Mouse (Mus musculus) ES-Bruce4 (cell line): Measurements from ENCODE around the gene Inka1. TPM values are rescaled to one million over a fixed set of nuclear protein-coding genes. Genes with fewer than 3 reads are reported as not detected.

ENCODE experiments used
- H3K27ac ChIP-seq: 2 replicates; pipeline ENCODE4 v1.5.1; 2012; ENCODE audit warnings: low read length, inconsistent platforms; ENCODE audit not compliant: insufficient read depth
- H3K27me3 ChIP-seq: 2 replicates; pipeline ENCODE4 v1.6.1; 2012; ENCODE audit warnings: mild to moderate bottlenecking, low read length, inconsistent platforms; ENCODE audit not compliant: control insufficient read depth, poor library complexity, insufficient read depth, severe bottlenecking
- H3K36me3 ChIP-seq: 2 replicates; pipeline ENCODE4 v1.6.1; 2012; ENCODE audit warnings: inconsistent platforms, mild to moderate bottlenecking, low read length, moderate library complexity; ENCODE audit not compliant: control insufficient read depth, poor library complexity, insufficient read depth, severe bottlenecking
- H3K4me1 ChIP-seq: one replicate; pipeline ENCODE4 v1.8.1; 2011; ENCODE audit warnings: low read length; ENCODE audit not compliant: control insufficient read depth, insufficient read depth
- H3K4me3 ChIP-seq: 2 replicates; pipeline ENCODE4 v1.5.1; 2011; ENCODE audit warnings: low read depth, mild to moderate bottlenecking, low read length
- H3K9ac ChIP-seq: 2 replicates; pipeline ENCODE4 v1.6.1; 2012; ENCODE audit warnings: low read depth, mild to moderate bottlenecking, inconsistent platforms; ENCODE audit not compliant: poor library complexity, severe bottlenecking
- H3K9me3 ChIP-seq: replicated peaks from 2 replicates; pipeline ENCODE4 v1.6.1; 2012; ENCODE audit warnings: mild to moderate bottlenecking, low read length, inconsistent platforms; ENCODE audit not compliant: control insufficient read depth, poor library complexity, insufficient read depth, severe bottlenecking
- CTCF ChIP-seq: IDR thresholded peaks from one replicate; pipeline ENCODE4 v1.8.1; 2011; ENCODE audit warnings: low read depth, low read length
- EP300 ChIP-seq: IDR thresholded peaks from 2 replicates; pipeline ENCODE4 v1.6.1; 2011; ENCODE audit warnings: low read depth, low read length; ENCODE audit not compliant: insufficient read depth
- POLR2A ChIP-seq: IDR thresholded peaks from one replicate; pipeline ENCODE4 v1.8.1; 2011; ENCODE audit warnings: low read length; ENCODE audit not compliant: insufficient read depth
- polyA plus RNA-seq: library from polyadenylated mRNA; stranded (reverse); fragments of >200 nt; gene quantifications from 2 replicates; pipeline ENCODE4 v1.2.4, GENCODE M21; 2011; ENCODE audit warnings: low read depth; ENCODE audit not compliant: missing spikeins, insufficient read depth, insufficient read length

Gene Inka1
- polyA plus RNA-seq, 1 experiment, result 1.4 TPM

- Histone ChIP-seq H3K9ac (no peak overlapping the region), H3K4me3 (no peak overlapping the region), H3K4me1 (peaks cover 5% of the 10 kb centered on the region), H3K27me3 (no peaks in the 10 kb centered on the region), H3K36me3 (no peaks in the 10 kb centered on the region), H3K9me3 (no peaks in the 10 kb centered on the region), H3K27ac (no peak overlapping the region)
- TF ChIP-seq EP300 (no peak), POLR2A (no peak)
Measured at GRCm38 (mm10) chr9:107962916-107963315, 22.8 kb downstream of the Inka1 start.

GRCm38 (mm10) chr9:107961881-107962280 lies 23.8 kb downstream of the Inka1 start:
- Histone ChIP-seq H3K4me3 (no peak overlapping the region), H3K36me3 (no peaks in the 10 kb centered on the region), H3K27ac (peak overlapping the region; percentile 14; the same call in 1 of the 2 replicates), H3K27me3 (no peaks in the 10 kb centered on the region), H3K4me1 (peaks cover 5% of the 10 kb centered on the region), H3K9ac (no peak overlapping the region), H3K9me3 (no peaks in the 10 kb centered on the region)
- TF ChIP-seq POLR2A (no peak), CTCF (peak; percentile 52), EP300 (no peak)

GRCm38 (mm10) chr9:107961351-107961762 lies 24.3 kb downstream of the Inka1 start:
- TF ChIP-seq POLR2A (no peak), EP300 (peak; percentile 67)
- H3K4me3 ChIP-seq, result no peak overlapping the region
- H3K27me3 ChIP-seq, result no peaks in the 10 kb centered on the region
- H3K4me1 ChIP-seq, result peaks cover 5% of the 10 kb centered on the region
- H3K9ac ChIP-seq, result no peak overlapping the region
- H3K27ac ChIP-seq, result no peak overlapping the region
- no peaks in the 10 kb centered on the region for H3K9me3 ChIP-seq
- no peaks in the 10 kb centered on the region for H3K36me3 ChIP-seq

- Histone ChIP-seq H3K9ac (no peak overlapping the region), H3K4me1 (peaks cover 5% of the 10 kb centered on the region), H3K27ac (no peak overlapping the region), H3K36me3 (no peaks in the 10 kb centered on the region), H3K27me3 (no peaks in the 10 kb centered on the region), H3K4me3 (no peak overlapping the region), H3K9me3 (no peaks in the 10 kb centered on the region)
- TF ChIP-seq POLR2A (no peak), EP300 (no peak), CTCF (no peak)
Measured at GRCm38 (mm10) chr9:107960928-107961327, 24.8 kb downstream of the Inka1 start.

GRCm38 (mm10) chr9:107959896-107960295 lies 25.8 kb downstream of the Inka1 start:
- Histone ChIP-seq H3K9ac (no peak overlapping the region), H3K4me1 (peaks cover 5% of the 10 kb centered on the region), H3K36me3 (no peaks in the 10 kb centered on the region)

GRCm38 (mm10) chr9:107957141-107957540 lies 28.5 kb downstream of the Inka1 start:
- Histone ChIP-seq H3K4me1 (peaks cover 2% of the 10 kb centered on the region), H3K27ac (no peak overlapping the region), H3K9ac (no peak overlapping the region), H3K4me3 (no peak overlapping the region), H3K36me3 (no peaks in the 10 kb centered on the region), H3K27me3 (no peaks in the 10 kb centered on the region), H3K9me3 (no peaks in the 10 kb centered on the region)
- TF ChIP-seq CTCF (no peak), EP300 (no peak)

More at GRCm38 (mm10) chr9:107959896-107960295, 25.8 kb downstream of the Inka1 start:
- H3K9me3 ChIP-seq, result no peaks in the 10 kb centered on the region
- H3K27ac ChIP-seq, result no peak overlapping the region
- H3K4me3 ChIP-seq, result no peak overlapping the region
- H3K27me3 ChIP-seq, result no peaks in the 10 kb centered on the region
- TF ChIP-seq POLR2A (no peak), CTCF (no peak), EP300 (no peak)
